Mouse (Mus musculus) forelimb bud, embryonic 11.5 days (tissue): Measurements from ENCODE around the gene Prkar2b.

Source experiments
- DNase-seq: peaks from one replicate; pipeline ENCODE4 v3.0.0-alpha.2; 2012; ENCODE audit warnings: low read depth, low spot score

The Prkar2b gene

GRCm38 (mm10) chr12:32060247-32061089 is 628 bp downstream of the Prkar2b start:
- DNase-seq: peak; percentile 59

DNA sequence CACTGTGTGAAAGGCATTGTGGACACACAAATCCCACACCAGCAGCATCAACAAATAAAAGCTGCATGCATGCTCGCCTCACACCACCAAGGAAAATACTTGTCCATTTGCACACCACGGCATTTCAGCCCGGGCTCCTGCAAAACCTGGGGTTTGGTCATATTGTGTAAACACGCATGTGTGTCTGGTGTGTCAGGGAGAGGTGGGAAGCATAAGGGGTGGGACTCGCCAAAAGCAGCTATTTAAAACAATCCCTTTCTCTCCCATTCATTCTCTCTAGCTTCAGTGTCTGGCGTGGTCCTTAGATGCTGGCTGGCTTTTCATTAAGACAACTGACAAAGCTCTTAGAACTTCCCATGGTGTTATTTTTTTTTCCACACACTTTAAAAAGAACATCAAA is 1.4 kb downstream of the Prkar2b start:
- no peak for DNase-seq

GRCm38 (mm10) chr12:32059135-32059534 is 2.0 kb downstream of the Prkar2b start:
- no peak for DNase-seq

GRCm38 (mm10) chr12:32057461-32058199 is 3.5 kb downstream of the Prkar2b start:
- no peak for DNase-seq

GRCm38 (mm10) chr12:32055797-32056196 is 5.3 kb downstream of the Prkar2b start:
- no peak for DNase-seq

DNA sequence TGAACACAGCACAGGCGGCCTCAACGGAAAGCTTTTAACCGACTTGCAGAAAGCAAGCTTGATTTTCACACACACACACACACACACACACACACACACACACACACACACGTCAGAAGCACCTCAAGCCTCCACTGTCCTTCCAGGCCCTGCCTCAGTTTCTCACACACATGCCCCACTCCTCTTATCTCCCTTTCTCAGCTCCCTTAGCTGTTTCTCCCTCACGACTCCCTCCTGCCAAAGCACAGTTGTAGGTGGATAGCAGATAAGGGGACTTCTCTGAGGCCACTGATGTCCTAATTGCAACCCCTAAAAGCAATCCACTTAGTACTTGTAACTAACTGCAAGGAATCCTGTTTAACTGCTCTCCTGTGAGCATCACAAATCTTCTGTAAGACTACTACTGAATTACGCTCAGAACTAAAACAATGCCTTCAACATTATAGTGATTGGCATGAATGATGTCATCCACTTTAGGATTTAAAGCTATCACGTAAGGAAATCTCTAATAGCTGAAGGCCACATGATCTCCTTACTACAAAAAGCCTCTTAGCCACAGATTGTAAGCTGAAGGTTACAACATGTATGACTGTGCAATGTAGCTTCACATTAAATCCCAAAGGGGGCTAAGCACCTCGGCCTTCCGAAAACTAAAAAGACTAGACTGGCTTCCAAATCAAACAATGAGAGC is 6.5 kb downstream of the Prkar2b start:
- DNase-seq: no peak

DNA sequence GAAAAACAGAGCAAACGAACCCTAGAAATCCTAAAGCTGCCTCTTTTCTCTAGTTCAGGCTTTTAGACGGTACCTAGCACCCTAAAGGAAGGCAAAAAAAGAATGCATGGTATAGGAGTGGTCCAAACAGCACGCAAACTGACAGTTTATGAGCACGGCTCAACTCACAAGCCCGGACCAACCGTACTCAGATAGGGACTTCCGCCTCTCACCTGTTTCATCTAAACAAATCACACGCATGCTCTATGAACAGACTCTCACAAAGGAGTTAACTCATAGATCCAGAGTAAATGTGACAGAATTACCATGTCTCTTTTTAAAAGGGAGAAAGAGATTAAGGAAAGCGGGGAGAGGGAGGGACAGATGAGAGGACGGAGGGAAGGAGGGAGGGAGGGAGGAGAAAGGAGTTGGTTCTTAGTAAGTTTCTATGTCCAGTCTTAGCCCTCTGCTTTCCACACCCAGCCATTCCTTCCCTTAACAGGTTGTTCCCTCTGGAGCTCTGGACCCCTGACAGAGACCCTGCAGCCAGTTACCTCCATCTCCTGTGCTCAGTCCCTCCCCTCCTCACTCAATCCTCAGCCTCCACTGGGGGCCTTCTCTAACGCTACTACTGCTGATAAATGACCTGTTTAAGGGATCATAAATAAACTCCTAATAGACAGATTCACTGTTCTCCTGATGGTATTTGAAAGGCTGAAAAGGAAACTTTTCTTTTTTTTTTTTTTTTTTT is 7.3 kb downstream of the Prkar2b start:
- no peak for DNase-seq

- no peak for DNase-seq
Measured at GRCm38 (mm10) chr12:32052882-32053281, 8.2 kb downstream of the Prkar2b start.

- no peak for DNase-seq
Measured at GRCm38 (mm10) chr12:32050165-32050564, 10.9 kb downstream of the Prkar2b start.

DNA sequence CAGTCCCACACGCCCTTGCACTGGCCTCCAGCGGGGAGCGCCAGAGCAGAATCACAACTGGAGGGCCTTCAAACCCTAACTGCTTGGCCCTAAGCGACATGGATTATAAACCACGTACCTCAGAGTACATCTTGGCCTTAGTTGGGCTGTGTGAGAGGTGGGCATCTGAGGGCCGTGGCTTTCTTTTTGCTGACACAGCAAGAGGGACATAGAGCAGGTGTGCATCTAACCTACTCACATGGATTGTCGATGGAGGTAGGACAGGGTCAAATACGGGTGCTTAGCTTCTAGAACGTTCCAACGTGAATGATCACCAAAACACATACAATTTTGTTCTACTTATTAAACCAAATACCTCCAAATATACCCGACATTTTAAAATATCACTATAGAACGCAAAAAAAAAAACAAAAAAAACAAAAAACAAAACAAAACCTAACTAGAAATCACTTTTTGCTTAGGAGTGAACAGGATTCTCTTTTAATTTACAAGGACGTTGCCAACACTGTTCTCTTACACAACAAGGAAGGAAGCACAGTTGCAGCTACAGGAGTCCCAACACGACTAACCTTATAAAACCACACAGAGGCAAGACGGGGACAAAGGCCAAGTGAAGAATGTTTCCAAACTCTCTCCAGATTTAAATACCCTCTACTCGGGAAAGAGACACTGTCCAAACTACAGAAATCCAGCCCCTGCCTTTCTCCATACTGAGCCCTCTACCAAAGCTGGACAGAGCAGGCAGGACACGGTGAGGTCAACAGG is 15.3 kb downstream of the Prkar2b start:
- no peak for DNase-seq

DNA sequence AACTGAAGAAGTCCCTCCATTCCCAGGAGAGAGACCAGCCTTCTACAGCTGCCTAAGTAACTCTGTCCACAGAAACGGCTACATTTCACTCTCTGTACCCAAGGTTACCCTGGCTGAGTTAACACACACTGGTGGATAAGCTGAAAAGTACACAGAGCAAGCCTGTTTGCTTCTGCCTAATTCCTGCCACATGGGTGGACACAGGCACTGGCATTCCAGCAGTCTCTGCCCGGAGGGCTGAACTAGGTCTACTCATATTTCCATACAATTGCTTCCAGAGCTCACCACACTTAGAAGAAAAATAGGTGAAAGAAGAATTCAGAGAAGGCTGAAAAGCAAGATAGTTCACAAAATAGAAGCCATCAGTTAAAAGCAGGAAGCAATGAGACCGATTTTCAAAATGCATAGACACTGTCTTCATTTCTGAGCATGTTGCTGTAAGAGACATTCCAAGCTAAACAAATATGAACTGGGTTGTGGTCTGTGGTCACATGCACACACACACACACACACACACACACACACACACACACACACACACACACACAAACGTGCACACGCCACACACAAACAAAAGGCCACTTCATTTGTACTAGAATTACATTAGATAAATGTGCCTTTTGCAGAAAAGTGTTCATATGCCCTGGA is 16.5 kb downstream of the Prkar2b start:
- peak; percentile 91 for DNase-seq

GRCm38 (mm10) chr12:32033536-32033935 is 27.6 kb downstream of the Prkar2b start:
- DNase-seq: no peak

DNA sequence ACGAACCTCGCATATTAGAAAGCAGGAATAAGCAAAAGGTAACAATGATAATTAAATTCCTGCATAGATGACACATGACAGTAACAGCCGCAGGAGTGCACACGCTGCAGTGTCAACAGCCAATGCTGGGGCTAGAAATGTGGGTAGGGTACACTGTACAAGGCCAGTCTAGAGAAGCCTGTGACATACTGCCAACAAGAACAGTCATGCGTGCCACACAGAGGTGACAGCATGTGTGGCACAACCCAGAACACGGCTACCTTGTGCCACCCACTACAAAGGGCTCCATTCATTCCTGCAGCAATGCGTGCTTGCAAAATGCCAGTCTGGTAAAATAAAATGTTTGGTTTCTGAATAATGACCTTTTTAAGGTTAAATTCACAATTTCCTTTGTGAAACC is 28.2 kb downstream of the Prkar2b start:
- no peak for DNase-seq

- DNase-seq: no peak
Measured at GRCm38 (mm10) chr12:32018376-32018750, 42.7 kb downstream of the Prkar2b start.

DNA sequence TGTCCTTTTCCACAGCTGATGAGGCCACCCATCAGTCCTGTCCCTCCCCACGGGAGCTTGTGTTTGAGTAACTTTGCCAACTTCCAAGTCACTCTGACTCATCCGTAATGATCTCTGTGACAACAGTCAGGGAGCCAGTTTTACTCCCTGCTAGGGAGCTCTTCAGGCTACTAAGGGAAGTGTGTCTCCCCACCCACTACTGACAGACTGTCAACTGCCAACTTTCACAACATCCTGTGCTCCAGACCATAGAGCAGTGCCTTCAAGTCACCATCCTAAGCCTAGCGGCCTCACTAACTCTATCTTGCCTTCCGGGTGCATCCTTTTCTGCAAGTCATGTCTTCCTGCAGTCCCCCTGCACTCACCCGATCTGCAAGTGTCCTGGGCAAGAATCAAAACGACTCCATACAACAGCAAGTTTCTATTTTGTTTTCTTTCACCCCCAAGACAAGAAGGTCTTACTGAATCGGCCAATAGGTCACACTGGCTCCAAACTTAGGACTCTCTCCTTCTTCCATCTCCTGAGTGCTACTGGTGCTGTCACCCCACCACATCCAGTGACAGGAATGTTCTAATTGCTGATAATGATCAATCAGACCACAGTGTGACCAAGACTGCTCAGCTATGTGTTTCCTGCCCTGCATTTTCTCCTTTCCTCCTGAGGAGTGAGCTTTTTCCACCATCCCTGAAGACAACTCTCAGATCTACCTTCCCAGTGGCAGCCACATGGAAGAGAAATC is 43.3 kb downstream of the Prkar2b start:
- no peak for DNase-seq

- no peak for DNase-seq
Measured at GRCm38 (mm10) chr12:32016472-32016871, 44.6 kb downstream of the Prkar2b start.

DNA sequence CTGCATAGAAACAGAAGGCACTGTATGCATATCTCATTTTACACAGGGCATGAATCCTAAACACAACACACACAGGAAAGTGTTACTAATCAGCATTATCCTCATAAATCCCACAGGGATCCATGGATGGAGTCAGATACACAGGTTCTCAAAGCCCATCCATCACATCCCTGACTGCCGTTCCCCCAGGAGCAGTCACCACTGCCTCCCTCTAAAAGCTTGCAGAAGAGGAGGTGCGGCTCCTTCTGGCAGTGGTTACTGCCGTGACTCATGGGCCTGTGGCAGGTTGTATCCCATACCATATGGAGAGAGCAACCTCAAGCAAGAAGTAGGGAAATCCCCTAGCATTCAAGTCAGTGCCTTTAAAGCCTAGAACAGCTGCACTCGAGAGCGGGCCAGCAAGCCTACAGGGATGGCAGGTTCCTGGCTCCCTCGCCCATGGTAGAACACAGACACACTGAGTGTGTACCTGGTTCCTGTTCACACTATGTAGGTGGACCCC is 45.8 kb downstream of the Prkar2b start:
- DNase-seq: peak; percentile 18

- DNase-seq: no peak
Measured at GRCm38 (mm10) chr12:32014811-32015210, 46.3 kb downstream of the Prkar2b start.

DNA sequence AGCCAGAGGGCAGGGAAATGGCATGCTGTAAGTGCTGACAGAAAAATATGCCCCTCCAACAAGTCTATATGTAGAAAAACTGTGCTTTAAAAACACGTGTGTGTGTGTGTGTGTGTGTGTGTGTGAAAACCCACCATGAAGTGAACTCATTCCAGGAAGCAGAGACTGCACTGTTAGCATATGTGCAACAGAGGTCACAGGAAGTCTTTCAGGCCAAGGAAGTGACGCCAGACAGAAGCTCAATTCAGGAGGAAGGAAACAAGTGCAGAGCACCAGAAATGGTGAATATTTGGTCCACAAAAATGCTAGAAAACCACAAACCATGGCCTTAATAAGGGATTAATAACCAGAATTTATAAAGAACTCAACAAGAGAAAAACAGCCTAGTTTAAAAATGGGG is 48.9 kb downstream of the Prkar2b start:
- no peak for DNase-seq

DNA sequence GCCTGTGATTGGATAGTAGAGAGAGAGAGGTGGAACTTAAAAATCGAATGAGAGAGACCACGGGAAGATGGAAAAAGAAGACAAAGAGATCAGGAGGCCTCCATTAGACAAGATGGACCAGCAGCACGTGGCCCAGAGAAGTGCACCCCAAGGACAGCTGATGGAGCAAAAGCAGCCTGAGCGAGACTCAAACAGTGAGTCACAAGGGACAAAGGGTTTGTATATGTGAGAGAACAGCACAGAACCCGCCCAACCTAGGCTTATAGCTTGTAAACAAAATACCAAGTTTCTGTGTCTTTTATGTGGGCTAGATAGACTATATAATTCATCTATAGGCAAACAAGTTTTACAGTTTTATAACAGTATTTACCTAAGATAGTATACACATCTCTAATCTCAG is 50.0 kb downstream of the Prkar2b start:
- no peak for DNase-seq
